Mouse (Mus musculus): ENCODE data around the gene Ankzf1. TPM values are rescaled to one million over a fixed set of nuclear protein-coding genes. Genes with fewer than 3 reads are reported as not detected.
A peak's percentile ranks its signal among the peaks of the same experiment; 100 is the strongest.

The Ankzf1 gene
- polyA plus RNA-seq, 1 experiment from 2014 or later, result 26.9 TPM

- Histone ChIP-seq H3K4me1 (ENCODE audit: control insufficient read depth, insufficient read depth, low read depth, low read length) (peaks cover 8% of the 10 kb centered on the region), H3K4me2 (ENCODE audit: low read length) (no peak overlapping the region), H3K9me3 (ENCODE audit: control insufficient read depth, low read length) (no peaks in the 10 kb centered on the region), H3K27me3 (replicated peaks; ENCODE audit: control insufficient read depth, insufficient read depth, low read length) (no peaks in the 10 kb centered on the region), H3K36me3 (ENCODE audit: control insufficient read depth, insufficient read depth, low read length) (peaks cover 48% of the 10 kb centered on the region), H3K9ac (ENCODE audit: low read depth, low read length) (no peak overlapping the region), H3K27ac (ENCODE audit: low read depth, low read length) (no peak overlapping the region), H3K4me3 (ENCODE audit: low read length) (no peak overlapping the region)
- no peak for ATAC-seq
- WGBS, result 89% methylated on average over 11 of the region's 11 CpGs
Measured at GRCm38 (mm10) chr1:75185495-75185894, 6.5 kb upstream of the Ankzf1 start.

- Histone ChIP-seq H3K4me1 (ENCODE audit: control insufficient read depth, insufficient read depth, low read depth, low read length) (peaks cover 12% of the 10 kb centered on the region), H3K27ac (ENCODE audit: low read depth, low read length) (no peak overlapping the region), H3K27me3 (replicated peaks; ENCODE audit: control insufficient read depth, insufficient read depth, low read length) (no peaks in the 10 kb centered on the region), H3K9me3 (ENCODE audit: control insufficient read depth, low read length) (no peaks in the 10 kb centered on the region), H3K4me3 (ENCODE audit: low read length) (no peak overlapping the region), H3K4me2 (ENCODE audit: low read length) (no peak overlapping the region), H3K9ac (ENCODE audit: low read depth, low read length) (no peak overlapping the region), H3K36me3 (ENCODE audit: control insufficient read depth, insufficient read depth, low read length) (peaks cover 40% of the 10 kb centered on the region)
- no peak for ATAC-seq
Measured at GRCm38 (mm10) chr1:75187126-75187525, 4.8 kb upstream of the Ankzf1 start.

GRCm38 (mm10) chr1:75187914-75188483, 4.0 kb upstream of the Ankzf1 start:
- H3K27ac ChIP-seq (ENCODE audit: low read depth, low read length), result no peak overlapping the region
- no peaks in the 10 kb centered on the region for H3K27me3 ChIP-seq (replicated peaks; ENCODE audit: control insufficient read depth, insufficient read depth, low read length)
- ATAC-seq, result no peak
- no peaks in the 10 kb centered on the region for H3K9me3 ChIP-seq (ENCODE audit: control insufficient read depth, low read length)
- H3K4me1 ChIP-seq (ENCODE audit: control insufficient read depth, insufficient read depth, low read depth, low read length), result peaks cover 15% of the 10 kb centered on the region
- no peak overlapping the region for H3K4me2 ChIP-seq (ENCODE audit: low read length)
- peaks cover 33% of the 10 kb centered on the region for H3K36me3 ChIP-seq (ENCODE audit: control insufficient read depth, insufficient read depth, low read length)
- H3K9ac ChIP-seq (ENCODE audit: low read depth, low read length), result no peak overlapping the region
- H3K4me3 ChIP-seq (ENCODE audit: low read length), result no peak overlapping the region
- WGBS, result 89% methylated on average over 2 of the region's 2 CpGs

- Histone ChIP-seq H3K27me3 (replicated peaks; ENCODE audit: control insufficient read depth, insufficient read depth, low read length) (no peaks in the 10 kb centered on the region), H3K9me3 (ENCODE audit: control insufficient read depth, low read length) (no peaks in the 10 kb centered on the region), H3K4me2 (ENCODE audit: low read length) (peak overlapping the region; percentile 80), H3K27ac (ENCODE audit: low read depth, low read length) (no peak overlapping the region), H3K4me1 (ENCODE audit: control insufficient read depth, insufficient read depth, low read depth, low read length) (peaks cover 19% of the 10 kb centered on the region), H3K4me3 (ENCODE audit: low read length) (no peak overlapping the region), H3K36me3 (ENCODE audit: control insufficient read depth, insufficient read depth, low read length) (peaks cover 23% of the 10 kb centered on the region), H3K9ac (ENCODE audit: low read depth, low read length) (no peak overlapping the region; the same call in 1 of the 2 replicates)
- no peak for ATAC-seq
- WGBS, result 74% methylated on average over 2 of the region's 2 CpGs
Measured at GRCm38 (mm10) chr1:75190577-75190976, 1.4 kb upstream of the Ankzf1 start.

GRCm38 (mm10) chr1:75191258-75191621, 711 bp upstream of the Ankzf1 start:
- peaks cover 19% of the 10 kb centered on the region for H3K4me1 ChIP-seq (ENCODE audit: control insufficient read depth, insufficient read depth, low read depth, low read length)
- peak overlapping the region; percentile 96 for H3K9ac ChIP-seq (ENCODE audit: low read depth, low read length)
- H3K4me2 ChIP-seq (ENCODE audit: low read length), result peak overlapping the region; percentile 80
- H3K27ac ChIP-seq (ENCODE audit: low read depth, low read length), result peak overlapping the region; percentile 98
- H3K9me3 ChIP-seq (ENCODE audit: control insufficient read depth, low read length), result no peaks in the 10 kb centered on the region
- peak overlapping the region; percentile 85 for H3K4me3 ChIP-seq (ENCODE audit: low read length)
- no peak for ATAC-seq
- H3K36me3 ChIP-seq (ENCODE audit: control insufficient read depth, insufficient read depth, low read length), result peaks cover 22% of the 10 kb centered on the region
- 39% methylated on average over 5 of the region's 5 CpGs for WGBS
- H3K27me3 ChIP-seq (replicated peaks; ENCODE audit: control insufficient read depth, insufficient read depth, low read length), result no peaks in the 10 kb centered on the region

GRCm38 (mm10) chr1:75192452-75192851, 501 bp downstream of the Ankzf1 start:
- H3K27ac ChIP-seq (ENCODE audit: low read depth, low read length), result peak overlapping the region; percentile 91
- H3K4me3 ChIP-seq (ENCODE audit: low read length), result peak overlapping the region; percentile 85
- no peaks in the 10 kb centered on the region for H3K27me3 ChIP-seq (replicated peaks; ENCODE audit: control insufficient read depth, insufficient read depth, low read length)
- under 1% methylated on average over 19 of the region's 19 CpGs for WGBS
- peaks cover 19% of the 10 kb centered on the region for H3K4me1 ChIP-seq (ENCODE audit: control insufficient read depth, insufficient read depth, low read depth, low read length)
- peak overlapping the region; percentile 98 for H3K4me2 ChIP-seq (ENCODE audit: low read length)
- H3K36me3 ChIP-seq (ENCODE audit: control insufficient read depth, insufficient read depth, low read length), result peaks cover 14% of the 10 kb centered on the region
- no peaks in the 10 kb centered on the region for H3K9me3 ChIP-seq (ENCODE audit: control insufficient read depth, low read length)
- H3K9ac ChIP-seq (ENCODE audit: low read depth, low read length), result peak overlapping the region; percentile 93
- no peak for ATAC-seq

GRCm38 (mm10) chr1:75201236-75201635, 9.3 kb downstream of the Ankzf1 start:
- Histone ChIP-seq H3K9ac (ENCODE audit: low read depth, low read length) (no peak overlapping the region), H3K4me2 (ENCODE audit: low read length) (no peak overlapping the region), H3K36me3 (ENCODE audit: control insufficient read depth, insufficient read depth, low read length) (peaks cover 11% of the 10 kb centered on the region), H3K27ac (ENCODE audit: low read depth, low read length) (no peak overlapping the region), H3K4me3 (ENCODE audit: low read length) (no peak overlapping the region), H3K27me3 (replicated peaks; ENCODE audit: control insufficient read depth, insufficient read depth, low read length) (no peaks in the 10 kb centered on the region), H3K9me3 (ENCODE audit: control insufficient read depth, low read length) (no peaks in the 10 kb centered on the region), H3K4me1 (ENCODE audit: control insufficient read depth, insufficient read depth, low read depth, low read length) (no peaks in the 10 kb centered on the region)
- WGBS, result 100% methylated on average over 1 of the region's 1 CpGs
- no peak for ATAC-seq

- H3K4me2 ChIP-seq (ENCODE audit: low read length), result peak overlapping the region; percentile 54
- no peak for ATAC-seq
- no peaks in the 10 kb centered on the region for H3K27me3 ChIP-seq (replicated peaks; ENCODE audit: control insufficient read depth, insufficient read depth, low read length)
- H3K4me1 ChIP-seq (ENCODE audit: control insufficient read depth, insufficient read depth, low read depth, low read length), result peaks cover 31% of the 10 kb centered on the region
- no peaks in the 10 kb centered on the region for H3K9me3 ChIP-seq (ENCODE audit: control insufficient read depth, low read length)
- no peak overlapping the region for H3K27ac ChIP-seq (ENCODE audit: low read depth, low read length)
- WGBS, result 9% methylated on average over 34 of the region's 34 CpGs
- H3K9ac ChIP-seq (ENCODE audit: low read depth, low read length), result peak overlapping the region; percentile 20
- H3K4me3 ChIP-seq (ENCODE audit: low read length), result peak overlapping the region; percentile 32
- H3K36me3 ChIP-seq (ENCODE audit: control insufficient read depth, insufficient read depth, low read length), result peaks cover 13% of the 10 kb centered on the region
Measured at GRCm38 (mm10) chr1:75208967-75209678, 17.2 kb downstream of the Ankzf1 start.

GRCm38 (mm10) chr1:75210136-75211087, 18.5 kb downstream of the Ankzf1 start, which contains the start of the genes Glb1l and Stk16:
Glb1l (minus strand) TSS chr1:75210813.
Stk16 (plus strand) TSS chr1:75210838.
- peak within 1 kb of the TSS; percentile 80 for H3K9ac ChIP-seq (ENCODE audit: low read depth, low read length)
- 6% methylated on average over 42 of the region's 42 CpGs for WGBS
- H3K4me1 ChIP-seq (ENCODE audit: control insufficient read depth, insufficient read depth, low read depth, low read length), result peaks cover 31% of the 10 kb centered on the region
- no peaks in the 10 kb centered on the region for H3K27me3 ChIP-seq (replicated peaks; ENCODE audit: control insufficient read depth, insufficient read depth, low read length)
- ATAC-seq, result peak; percentile 94
- H3K4me3 ChIP-seq (ENCODE audit: low read length), result peak within 1 kb of the TSS; percentile 59
- H3K4me2 ChIP-seq (ENCODE audit: low read length), result peak within 1 kb of the TSS; percentile 93
- no peaks in the 10 kb centered on the region for H3K9me3 ChIP-seq (ENCODE audit: control insufficient read depth, low read length)
- H3K27ac ChIP-seq (ENCODE audit: low read depth, low read length), result no peak within 1 kb of the TSS; the same call in 1 of the 2 replicates
- H3K36me3 ChIP-seq (ENCODE audit: control insufficient read depth, insufficient read depth, low read length), result peaks cover 21% of the 10 kb centered on the region

Measured in hindbrain, embryonic 16.5 days (tissue).